Mouse (Mus musculus): ENCODE measurements around the gene Btbd35f5. TPM values are rescaled to one million over a fixed set of nuclear protein-coding genes. Genes with fewer than 3 reads are reported as not detected.
"Not testable (repeated sequence)": the region's sequence is repeated elsewhere in the genome, so short reads cannot be mapped to it uniquely, and the experiment has no call there.

The Btbd35f5 gene
- total RNA-seq (2017) = not detected in 2 replicates

- not testable (repeated sequence) for ATAC-seq (replicated peaks in 1 of 2; ENCODE audit: insufficient read depth in 1 of 2, low FRiP score in 2 of 2, low TSS enrichment in 1 of 2, low read depth in 1 of 2, poor library complexity in 2 of 2, severe bottlenecking in 2 of 2)
These were observed at the start of gene Btbd35f5 for GRCm38 (mm10) chrX:32973597-32973996. Gene Btbd35f5, plus strand, starts transcription at chrX:32973897.

DNA sequence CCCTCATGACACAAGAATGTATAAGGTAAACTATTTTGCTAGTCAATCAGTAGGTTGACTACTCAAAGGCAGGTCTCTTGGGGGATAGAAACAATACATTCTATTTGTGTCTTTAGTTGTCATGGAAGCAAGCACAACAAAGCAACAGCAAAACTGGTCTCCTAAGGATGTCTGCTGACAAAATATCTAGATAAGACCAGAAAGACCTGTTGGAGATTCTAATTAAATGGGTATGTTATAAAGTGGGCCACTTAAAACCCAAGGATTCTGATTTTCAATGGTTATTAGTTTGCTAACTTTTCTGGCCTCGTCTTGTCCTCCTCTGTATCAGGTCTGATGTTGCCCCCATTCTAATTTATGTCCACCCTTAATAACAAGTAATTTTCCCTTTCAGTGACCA, 32.2 kb upstream of the Btbd35f5 start, which contains the start of gene Gm21789:
TSS of gene Gm21789 (plus strand) at position 301 of the 400 bp plus-strand sequence.
- not testable (repeated sequence) for ATAC-seq (replicated peaks in 1 of 2; ENCODE audit: insufficient read depth in 1 of 2, low FRiP score in 2 of 2, low TSS enrichment in 1 of 2, low read depth in 1 of 2, poor library complexity in 2 of 2, severe bottlenecking in 2 of 2)

Other genes with a start within 250 kb of the Btbd35f5 start
- gene Btbd35f21, start 247.8 kb upstream of the Btbd35f5 start, total RNA-seq (2017) = not detected in 2 replicates
- not detected in 2 replicates for gene Btbd35f30, start 79.3 kb upstream of the Btbd35f5 start, total RNA-seq (2017)
- not detected in 2 replicates for gene Gm21789, start 32.1 kb upstream of the Btbd35f5 start, total RNA-seq (2017)